Mouse (Mus musculus) MEL (cell line): ENCODE data around the gene Hrct1. TPM values are rescaled to one million over a fixed set of nuclear protein-coding genes. Genes with fewer than 3 reads are reported as not detected.

Source experiments
- DNase-seq: peaks from one replicate; pipeline ENCODE4 v3.0.0; 2011; ENCODE audit warnings: low read depth, low spot score
- H3K27ac ChIP-seq: 2 replicates; pipeline ENCODE4 v1.5.1; 2012; ENCODE audit warnings: low read depth, mild to moderate bottlenecking, control low read depth, low read length, moderate library complexity; ENCODE audit not compliant: control insufficient read depth
- H3K27me3 ChIP-seq, 2 experiments: fragments of 150-350 bp in 1 of 2; sonication (generic) in 1 of 2; 2 replicates each; pipeline ENCODE4 v1.6.1; 2012; ENCODE audit warnings: low read length in 2 of 2, mild to moderate bottlenecking in 2 of 2, improper control_type of control experiment in 1 of 2, moderate library complexity in 1 of 2; ENCODE audit not compliant: insufficient read depth in 2 of 2, control insufficient read depth in 1 of 2
- H3K36me3 ChIP-seq, 2 experiments: 2 replicates each; pipeline ENCODE4 v1.6.1; 2012 to 2014; ENCODE audit warnings: low read length in 2 of 2, improper control_type of control experiment in 1 of 2, inconsistent platforms in 1 of 2, mild to moderate bottlenecking in 1 of 2; ENCODE audit not compliant: insufficient read depth in 2 of 2, control insufficient read depth in 1 of 2
- H3K4me1 ChIP-seq, 2 experiments: fragments of 150-350 bp in 1 of 2; sonication (generic) in 1 of 2; 2 replicates each; pipeline ENCODE4 v1.6.1; 2012; ENCODE audit warnings: low read length in 2 of 2, improper control_type of control experiment in 1 of 2, mild to moderate bottlenecking in 1 of 2; ENCODE audit not compliant: insufficient read depth in 2 of 2, control insufficient read depth in 1 of 2
- H3K4me3 ChIP-seq, 2 experiments: fragments of 150-350 bp in 1 of 2; sonication (generic) in 1 of 2; 2 replicates each; pipeline ENCODE4 v1.5.1; 2012; ENCODE audit warnings: low read depth in 2 of 2, low read length in 2 of 2, mild to moderate bottlenecking in 2 of 2, moderate library complexity in 2 of 2, control low read depth in 1 of 2, improper control_type of control experiment in 1 of 2; ENCODE audit not compliant: control insufficient read depth in 1 of 2, insufficient read depth in 1 of 2
- H3K79me2 ChIP-seq: 2 replicates; pipeline ENCODE4 v1.6.1; 2012; ENCODE audit warnings: mild to moderate bottlenecking, low read length, moderate library complexity; ENCODE audit not compliant: control insufficient read depth, poor library complexity, insufficient read depth
- H3K9ac ChIP-seq: 2 replicates; pipeline ENCODE4 v1.6.1; 2012; ENCODE audit warnings: low read depth, mild to moderate bottlenecking, control low read depth, low read length, moderate library complexity; ENCODE audit not compliant: control insufficient read depth, poor library complexity, severe bottlenecking
- H3K9me3 ChIP-seq: fragments of 150-350 bp; sonication (generic); replicated peaks from 2 replicates; pipeline ENCODE4 v1.6.1; 2012; ENCODE audit warnings: mild to moderate bottlenecking, low read length, improper control_type of control experiment, moderate library complexity; ENCODE audit not compliant: insufficient read depth
- BHLHE40 ChIP-seq: IDR thresholded peaks from 2 replicates; pipeline ENCODE4 v1.6.1; 2012; ENCODE audit warnings: low read depth, mild to moderate bottlenecking, inconsistent platforms, low read length, improper control_type of control experiment, borderline replicate concordance
- CHD2 ChIP-seq: IDR thresholded peaks from 2 replicates; pipeline ENCODE4 v1.6.1; 2011; ENCODE audit warnings: low read length, improper control_type of control experiment
- ETS1 ChIP-seq: IDR thresholded peaks from 2 replicates; pipeline ENCODE4 v1.6.1; 2012; ENCODE audit warnings: low read depth, mild to moderate bottlenecking, inconsistent platforms, low read length, improper control_type of control experiment, moderate library complexity
- GATA1 ChIP-seq: IDR thresholded peaks from 2 replicates; pipeline ENCODE4 v1.6.1; 2011; ENCODE audit warnings: low read depth, low read length, improper control_type of control experiment
- HCFC1 ChIP-seq: IDR thresholded peaks from 2 replicates; pipeline ENCODE4 v1.6.1; 2012; ENCODE audit warnings: low read depth, mild to moderate bottlenecking, inconsistent platforms, low read length, improper control_type of control experiment, moderate library complexity
- MYC ChIP-seq: IDR thresholded peaks from 2 replicates; pipeline ENCODE4 v1.6.1; 2011; ENCODE audit warnings: low read depth, mild to moderate bottlenecking, low read length, improper control_type of control experiment, moderate library complexity
- POLR2AphosphoS2 ChIP-seq: IDR thresholded peaks from 2 replicates; pipeline ENCODE4 v1.6.1; 2011; ENCODE audit warnings: low read length, improper control_type of control experiment
- POLR2AphosphoS5 ChIP-seq: IDR thresholded peaks from 2 replicates; pipeline ENCODE4 v1.6.1; 2012; ENCODE audit warnings: low read depth, borderline replicate concordance, mild to moderate bottlenecking, inconsistent platforms, low read length, moderate library complexity, mixed read lengths
- SIN3A ChIP-seq: IDR thresholded peaks from 2 replicates; pipeline ENCODE4 v1.6.1; 2012; ENCODE audit warnings: low read length, improper control_type of control experiment, inconsistent platforms
- SMC3 ChIP-seq: IDR thresholded peaks from 2 replicates; pipeline ENCODE4 v1.6.1; 2011; ENCODE audit warnings: low read depth, low read length, improper control_type of control experiment
- TAL1 ChIP-seq: IDR thresholded peaks from 2 replicates; pipeline ENCODE4 v1.6.1; 2012; ENCODE audit warnings: mild to moderate bottlenecking, inconsistent platforms, low read length, moderate library complexity, mixed read lengths
- TBP ChIP-seq: IDR thresholded peaks from 2 replicates; pipeline ENCODE4 v1.8.0; 2011; ENCODE audit warnings: low read depth, low read length, improper control_type of control experiment
- TCF12 ChIP-seq: IDR thresholded peaks from 2 replicates; pipeline ENCODE4 v1.6.1; 2014; ENCODE audit warnings: low read depth, mild to moderate bottlenecking, inconsistent platforms, low read length, improper control_type of control experiment, moderate library complexity
- USF2 ChIP-seq, 2 experiments: IDR thresholded peaks; 2 replicates each; pipeline ENCODE4 v1.6.1; 2011 to 2012; ENCODE audit warnings: improper control_type of control experiment in 2 of 2, low read length in 2 of 2, borderline replicate concordance in 1 of 2, inconsistent platforms in 1 of 2, low read depth in 1 of 2, mild to moderate bottlenecking in 1 of 2; ENCODE audit not compliant: insufficient read depth in 1 of 2
- ZC3H11A ChIP-seq: IDR thresholded peaks from 2 replicates; pipeline ENCODE4 v1.6.1; 2012; ENCODE audit warnings: low read depth, mild to moderate bottlenecking, inconsistent platforms, low read length, improper control_type of control experiment
- ZKSCAN1 ChIP-seq: IDR thresholded peaks from 2 replicates; pipeline ENCODE4 v1.6.1; 2012; ENCODE audit warnings: low read depth, mild to moderate bottlenecking, inconsistent platforms, low read length, improper control_type of control experiment, moderate library complexity
- polyA plus RNA-seq, 2 experiments: library from polyadenylated mRNA; stranded (reverse) in 1 of 2; unstranded in 1 of 2; fragments of >175 nt in 1 of 2; fragments of >200 nt in 1 of 2; gene quantifications; 2 replicates each; pipeline versions ENCODE4 v1.2.1 to v1.2.4; 2012; ENCODE audit warnings: low replicate concordance in 2 of 2, low read depth in 1 of 2; ENCODE audit not compliant: insufficient read length in 2 of 2, insufficient read depth in 1 of 2, missing spikeins in 1 of 2
- total RNA-seq: library from RNA; depleted of rRNA; stranded (reverse); fragments of 300-350 nt; gene quantifications from 2 replicates; pipeline ENCODE4 v1.2.3, GENCODE M21; 2012

Gene Hrct1
- total and polyA plus RNA-seq, 3 experiments = not detected

DNA sequence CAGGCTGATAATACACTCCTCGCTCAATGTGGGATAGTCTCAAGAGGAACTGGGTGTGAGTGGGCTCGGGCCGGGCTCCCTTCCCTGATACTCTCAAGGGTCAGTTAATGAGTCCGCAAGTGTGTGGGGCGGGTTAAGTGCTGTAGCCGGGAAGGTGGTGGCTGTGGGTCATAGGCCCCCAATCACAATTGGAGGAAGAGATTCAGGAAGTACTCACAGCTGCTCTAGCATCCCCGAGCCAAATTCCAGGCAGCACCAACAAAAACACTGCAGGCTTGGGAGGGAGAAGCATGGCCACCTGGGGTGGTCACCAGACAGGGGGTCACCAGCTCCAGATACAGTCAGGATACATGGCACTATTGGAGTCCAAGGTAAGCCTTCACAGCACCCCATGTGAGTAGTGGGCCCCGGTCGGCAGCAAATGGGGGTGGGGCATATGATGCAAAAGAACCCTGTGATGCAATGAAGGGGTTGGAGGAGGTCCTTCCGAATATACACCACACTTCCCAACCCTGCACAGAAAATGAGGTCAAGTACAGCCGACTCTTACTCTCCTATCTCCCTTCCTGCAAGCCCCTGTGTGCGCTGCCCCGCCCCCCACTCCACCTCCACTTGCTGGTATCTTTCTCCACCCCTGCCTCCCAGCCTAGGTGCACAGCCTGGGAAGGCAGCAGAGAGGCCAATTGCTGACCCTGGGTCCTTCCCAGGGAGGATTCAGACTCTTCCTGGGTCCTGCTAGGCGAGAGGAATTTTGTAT lies 3.0 kb downstream of the Hrct1 start, which contains the start of gene Spaar:
Gene Spaar (plus strand): TSS at position 241 of the 757 bp plus-strand sequence.
- TF ChIP-seq GATA1 (no peak), TAL1 (0 out of 2 replicates have a peak, but pooled peaks have one; percentile 11)
- Histone ChIP-seq H3K9ac (no peak within 1 kb of the TSS), H3K27ac (no peak within 1 kb of the TSS), H3K79me2 (no peaks in the 10 kb centered on the region), H3K4me1 (peaks cover 0 to 19% of the 10 kb centered on the region in 2 experiments; a peak in 2 of 4 replicates), H3K36me3 (no peaks in the 10 kb centered on the region), H3K4me3 (no peak within 1 kb of the TSS), H3K9me3 (no peaks in the 10 kb centered on the region), H3K27me3 (0 out of 4 replicates have a peak, but pooled peaks cover 0 to 2% of the 10 kb centered on the region in 2 experiments)
- DNase-seq = peak; percentile 56

DNA sequence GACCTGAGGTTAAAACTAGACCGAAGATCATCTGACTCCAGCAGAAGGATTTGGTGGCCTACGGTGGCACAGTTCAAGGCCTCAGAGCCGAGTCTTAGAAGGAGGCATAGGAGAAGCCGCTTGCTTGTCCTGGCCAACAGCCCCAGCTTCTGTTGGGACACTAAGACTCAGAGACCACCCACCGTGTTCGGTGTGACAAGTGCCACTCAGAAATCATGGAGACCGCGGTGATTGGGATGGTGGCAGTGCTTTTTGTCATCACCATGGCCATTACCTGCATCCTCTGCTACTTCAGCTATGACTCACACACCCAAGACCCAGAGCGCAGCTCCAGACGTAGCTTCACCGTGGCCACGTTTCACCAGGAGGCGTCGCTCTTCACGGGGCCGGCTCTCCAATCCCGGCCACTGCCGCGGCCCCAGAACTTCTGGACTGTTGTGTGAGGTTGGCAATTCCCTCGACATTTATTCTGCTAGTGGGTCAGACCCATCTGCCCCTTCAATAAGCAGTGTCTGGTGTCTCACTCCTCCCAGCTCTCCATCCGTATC lies 3.8 kb downstream of the Hrct1 start:
- Histone ChIP-seq H3K27ac (no peak overlapping the region), H3K4me3 (no peak overlapping the region), H3K27me3 (0 out of 4 replicates have a peak, but pooled peaks cover 0 to 2% of the 10 kb centered on the region in 2 experiments), H3K36me3 (no peaks in the 10 kb centered on the region), H3K9ac (no peak overlapping the region), H3K79me2 (no peaks in the 10 kb centered on the region), H3K9me3 (no peaks in the 10 kb centered on the region), H3K4me1 (peaks cover 0 to 19% of the 10 kb centered on the region in 2 experiments; a peak in 2 of 4 replicates)
- TF ChIP-seq HCFC1 = no peak
- TF ChIP-seq BHLHE40 = no peak
- TF ChIP-seq TCF12 = no peak
- no peak for TF ChIP-seq POLR2AphosphoS2
- no peak for TF ChIP-seq MYC
- no peak for TF ChIP-seq ZKSCAN1
- no peak for TF ChIP-seq SMC3
- no peak for TF ChIP-seq ZC3H11A
- TF ChIP-seq USF2 (IDR thresholded peaks at IDR 0.05; ENCODE audit: borderline replicate concordance in 1 of 2, insufficient read depth in 1 of 2, low read depth in 1 of 2, low read length in 2 of 2) = no peak
- TF ChIP-seq ETS1 = no peak
- TF ChIP-seq SIN3A = no peak
- no peak for TF ChIP-seq POLR2AphosphoS5
- no peak for TF ChIP-seq CHD2
- TF ChIP-seq TBP = no peak
- DNase-seq = no peak
